Mouse (Mus musculus) heart, adult 2 months (tissue): ENCODE data around the gene Srm. TPM values are rescaled to one million over a fixed set of nuclear protein-coding genes. Genes with fewer than 3 reads are reported as not detected.

ENCODE experiments used
- DNase-seq, 2 experiments: peaks; one replicate each; pipeline ENCODE4 v3.0.0; 2021
- H3K27ac ChIP-seq: fragments of 200-600 bp; 2 replicates; pipeline ENCODE4 v1.8.1; 2022
- H3K27me3 ChIP-seq: fragments of 200-500 bp; 2 replicates; pipeline ENCODE4 v1.6.1; 2012; ENCODE audit warnings: mild to moderate bottlenecking, low read length, inconsistent platforms, mixed read lengths; ENCODE audit not compliant: control insufficient read depth, insufficient read depth
- H3K36me3 ChIP-seq: fragments of 200-500 bp; 2 replicates; pipeline ENCODE4 v1.6.1; 2012; ENCODE audit warnings: low read length, inconsistent platforms; ENCODE audit not compliant: control insufficient read depth, insufficient read depth
- H3K4me1 ChIP-seq: fragments of 200-500 bp; 2 replicates; pipeline ENCODE4 v1.6.1; 2011; ENCODE audit warnings: low read length; ENCODE audit not compliant: control insufficient read depth, insufficient read depth
- H3K4me3 ChIP-seq: fragments of 200-600 bp; 2 replicates; pipeline ENCODE4 v1.8.1; 2022
- H3K79me2 ChIP-seq: fragments of 200-500 bp; replicated peaks from 2 replicates; pipeline ENCODE4 v1.6.1; 2012; ENCODE audit warnings: mild to moderate bottlenecking, inconsistent platforms, low read length, moderate library complexity, mixed read lengths; ENCODE audit not compliant: control insufficient read depth, insufficient read depth
- H3K9ac ChIP-seq: fragments of 200-500 bp; 2 replicates; pipeline ENCODE4 v1.6.1; 2012; ENCODE audit warnings: low read depth, mild to moderate bottlenecking, control low read depth, inconsistent platforms, low read length, mixed read lengths
- CTCF ChIP-seq: fragments of 200-600 bp; IDR thresholded peaks from 2 replicates; pipeline ENCODE4 v1.8.1; 2022; ENCODE audit warnings: antibody characterized with exemption, mild to moderate bottlenecking, moderate library complexity
- EP300 ChIP-seq: fragments of 200-500 bp; IDR thresholded peaks from 2 replicates; pipeline ENCODE4 v1.6.1; 2011; ENCODE audit warnings: low read depth, low read length, control low read depth; ENCODE audit not compliant: insufficient read depth
- POLR2A ChIP-seq: fragments of 200-500 bp; IDR thresholded peaks from 2 replicates; pipeline ENCODE4 v1.6.1; 2011; ENCODE audit warnings: mild to moderate bottlenecking, low read depth, low read length, control low read depth; ENCODE audit not compliant: insufficient read depth
- WGBS: fragments of 180-500 bp; shearing (Covaris S2); methylation state at CpG from one replicate; pipeline ENCODE4 v1.1.7; 2018; 5-methylcytosine and 5-hydroxymethylcytosine counted together
- intact Hi-C: fragments of 180-260 bp; cut with DNase I; formaldehyde crosslinking; loops from one replicate; pipeline ENCODE4 v1.15.1; 2025
- polyA plus RNA-seq: library from polyadenylated mRNA; depleted of rRNA; stranded (reverse); fragments of >200 nt; gene quantifications from 2 replicates; pipeline ENCODE4 v1.2.3, GENCODE M21; 2012
- total RNA-seq, 2 experiments: library from RNA; stranded (reverse); gene quantifications; 2 replicates each; pipeline ENCODE4 v1.2.3; 2021

Srm gene
- total and polyA plus RNA-seq, 3 experiments = 14.8 to 21.9 (median 16.8) TPM

DNA sequence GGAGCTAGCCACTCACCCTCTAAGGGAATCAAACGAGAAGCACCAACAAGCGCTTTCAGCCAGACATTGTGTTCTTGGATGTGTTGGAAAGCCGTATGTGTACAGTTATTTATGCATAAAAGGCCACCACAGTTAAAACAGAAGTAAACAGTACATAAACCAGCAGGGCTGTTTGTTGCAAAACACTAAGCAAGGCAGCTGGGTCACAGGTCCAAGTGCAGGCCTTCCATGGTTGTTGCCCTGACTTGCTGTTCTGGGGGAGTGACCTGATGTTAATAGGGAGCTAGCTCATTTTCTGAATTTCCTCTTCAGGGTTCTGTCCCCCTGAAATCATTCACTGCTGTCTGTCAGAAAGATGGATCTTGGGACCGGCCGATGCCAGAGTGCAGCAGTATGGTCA, 18.5 kb downstream of the Srm start:
- no peaks in the 10 kb centered on the region; the same call in 1 of the 2 replicates for H3K4me1 ChIP-seq
- H3K27me3 ChIP-seq = no peaks in the 10 kb centered on the region
- intact Hi-C loops = loop anchor here (5.0 kb wide), 2 partner anchors 323 to 443 kb away; partner anchors contain the start of gene Disp3
- no peak for DNase-seq
- no peak for TF ChIP-seq POLR2A
- no peak for TF ChIP-seq CTCF
- no peak for TF ChIP-seq EP300
- H3K79me2 ChIP-seq = no peaks in the 10 kb centered on the region
- 86% methylated on average over 5 of the region's 5 CpGs for WGBS
- H3K9ac ChIP-seq = no peak overlapping the region
- H3K36me3 ChIP-seq = peaks cover 9% of the 10 kb centered on the region
- H3K27ac ChIP-seq = no peak overlapping the region
- H3K4me3 ChIP-seq = no peak overlapping the region

- intact Hi-C loops = no loop called here
Measured at GRCm38 (mm10) chr4:148610631-148611364, 19.5 kb downstream of the Srm start.

DNA sequence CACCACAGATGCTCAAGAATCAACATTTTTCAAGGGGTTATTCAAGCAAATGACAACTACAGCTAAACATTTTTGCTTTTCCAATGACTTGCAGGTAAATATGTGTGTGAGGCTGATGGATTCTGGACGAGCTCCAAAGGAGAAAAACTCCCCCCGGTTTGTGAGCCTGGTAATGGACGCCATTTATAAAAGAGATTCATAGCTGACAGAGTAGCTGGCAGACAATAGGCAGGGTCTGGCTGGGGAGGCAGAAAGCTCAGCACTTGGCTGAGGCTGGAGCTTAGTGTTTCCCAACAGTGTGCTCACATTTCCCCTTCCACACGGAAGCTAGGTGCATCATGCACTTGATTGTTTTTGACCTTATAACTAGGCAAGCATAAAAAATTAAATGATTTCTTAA, 21.3 kb downstream of the Srm start:
- Histone ChIP-seq H3K27me3 (no peaks in the 10 kb centered on the region), H3K27ac (no peak overlapping the region), H3K9ac (no peak overlapping the region), H3K4me3 (no peak overlapping the region), H3K79me2 (no peaks in the 10 kb centered on the region), H3K4me1 (no peaks in the 10 kb centered on the region; the same call in 1 of the 2 replicates), H3K36me3 (peaks cover 17% of the 10 kb centered on the region)
- intact Hi-C loops = no loop called here
- DNase-seq = no peak
- WGBS = 49% methylated on average over 4 of the region's 4 CpGs
- TF ChIP-seq CTCF (no peak), EP300 (no peak)

More at GRCm38 (mm10) chr4:148610631-148611364, 19.5 kb downstream of the Srm start:
- H3K9ac ChIP-seq = no peak overlapping the region
- no peak overlapping the region for H3K27ac ChIP-seq
- no peak for DNase-seq
- H3K4me1 ChIP-seq = no peaks in the 10 kb centered on the region; the same call in 1 of the 2 replicates
- no peak for TF ChIP-seq CTCF
- TF ChIP-seq POLR2A = no peak
- TF ChIP-seq EP300 = no peak
- 55% methylated on average over 5 of the region's 5 CpGs for WGBS
- no peak overlapping the region for H3K4me3 ChIP-seq
- no peaks in the 10 kb centered on the region for H3K27me3 ChIP-seq
- H3K36me3 ChIP-seq = peaks cover 16% of the 10 kb centered on the region
- H3K79me2 ChIP-seq = no peaks in the 10 kb centered on the region

DNA sequence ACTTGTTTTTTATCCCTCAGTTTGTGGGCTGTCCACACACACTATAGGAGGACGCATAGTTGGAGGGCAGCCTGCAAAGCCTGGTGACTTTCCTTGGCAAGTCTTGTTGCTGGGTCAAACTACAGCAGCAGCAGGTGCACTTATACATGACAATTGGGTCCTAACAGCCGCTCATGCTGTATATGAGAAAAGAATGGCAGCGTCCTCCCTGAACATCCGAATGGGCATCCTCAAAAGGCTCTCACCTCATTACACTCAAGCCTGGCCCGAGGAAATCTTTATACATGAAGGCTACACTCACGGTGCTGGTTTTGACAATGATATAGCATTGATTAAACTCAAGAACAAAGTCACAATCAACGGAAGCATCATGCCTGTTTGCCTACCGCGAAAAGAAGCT, 22.4 kb downstream of the Srm start:
- no peak overlapping the region for H3K4me3 ChIP-seq
- TF ChIP-seq EP300 (no peak), POLR2A (no peak), CTCF (no peak)
- no peak for DNase-seq
- no peak overlapping the region for H3K27ac ChIP-seq
- no peaks in the 10 kb centered on the region; the same call in 1 of the 2 replicates for H3K79me2 ChIP-seq
- H3K4me1 ChIP-seq = no peaks in the 10 kb centered on the region; the same call in 1 of the 2 replicates
- WGBS = 82% methylated on average over 9 of the region's 9 CpGs
- H3K36me3 ChIP-seq = peaks cover 18% of the 10 kb centered on the region
- no peaks in the 10 kb centered on the region for H3K27me3 ChIP-seq
- H3K9ac ChIP-seq = no peak overlapping the region
- intact Hi-C loops = no loop called here

DNA sequence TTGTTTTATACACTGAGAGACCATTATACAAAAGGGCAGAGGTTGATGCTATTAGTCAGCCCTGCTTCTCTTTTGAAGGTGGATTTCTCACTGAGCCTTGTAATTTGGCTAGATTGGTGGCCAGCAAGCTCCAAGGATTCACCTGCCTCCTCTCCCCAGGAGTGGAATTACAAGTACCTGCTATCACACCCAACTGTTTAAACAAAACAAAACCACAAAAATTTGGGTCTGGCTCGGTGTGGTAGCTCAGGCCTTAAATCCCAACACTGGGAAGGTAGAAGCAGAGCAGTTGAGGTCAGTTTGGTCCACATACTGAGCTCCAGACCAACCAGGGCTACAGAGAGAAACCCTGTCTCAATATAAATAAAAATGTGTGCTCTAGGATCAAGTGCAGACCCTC, 28.5 kb downstream of the Srm start:
- intact Hi-C loops = no loop called here

DNA sequence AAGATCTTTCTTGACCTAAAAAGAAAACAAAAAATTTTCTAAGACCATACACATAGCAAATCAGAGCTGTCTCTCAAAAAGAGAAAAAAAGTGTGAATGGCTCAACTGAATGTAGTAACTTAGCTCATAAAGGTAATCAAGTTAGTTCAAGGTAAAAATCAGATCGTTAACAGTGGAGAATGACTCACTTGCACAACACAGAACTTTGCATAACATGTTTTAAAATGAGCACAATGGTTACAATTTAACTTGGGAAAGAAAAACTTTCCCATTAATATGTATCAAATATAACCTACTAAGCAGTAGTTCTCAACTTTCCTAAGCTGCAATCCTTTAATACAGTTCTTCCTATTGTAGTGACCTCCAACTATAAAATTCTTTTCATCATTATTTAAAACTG, 29.4 kb downstream of the Srm start:
- H3K4me3 ChIP-seq = no peak overlapping the region
- H3K4me1 ChIP-seq = peaks cover 6% of the 10 kb centered on the region
- H3K27me3 ChIP-seq = no peaks in the 10 kb centered on the region
- 93% methylated on average over 1 of the region's 1 CpGs for WGBS
- H3K79me2 ChIP-seq = no peaks in the 10 kb centered on the region; the same call in none of the 2 replicates
- TF ChIP-seq POLR2A = no peak
- no peak for TF ChIP-seq EP300
- no peak for TF ChIP-seq CTCF
- H3K9ac ChIP-seq = no peak overlapping the region
- H3K27ac ChIP-seq = no peak overlapping the region
- H3K36me3 ChIP-seq = peaks cover 52% of the 10 kb centered on the region
- intact Hi-C loops = no loop called here
- DNase-seq = no peak

More for the DNA sequence above, 28.5 kb downstream of the Srm start:
- H3K4me1 ChIP-seq = peaks cover 5% of the 10 kb centered on the region
- 83% methylated on average over 1 of the region's 1 CpGs for WGBS
- H3K79me2 ChIP-seq = no peaks in the 10 kb centered on the region; the same call in none of the 2 replicates
- no peak for DNase-seq
- no peaks in the 10 kb centered on the region for H3K27me3 ChIP-seq
- no peak overlapping the region for H3K9ac ChIP-seq
- H3K27ac ChIP-seq = no peak overlapping the region
- TF ChIP-seq POLR2A = no peak
- TF ChIP-seq CTCF = no peak
- TF ChIP-seq EP300 = no peak
- H3K4me3 ChIP-seq = no peak overlapping the region
- peaks cover 56% of the 10 kb centered on the region for H3K36me3 ChIP-seq
